Mouse (Mus musculus) bone marrow macrophage, adult 2 months (primary cell): Measurements from ENCODE around the gene Sema3g.
A peak's percentile ranks its signal among the peaks of the same experiment; 100 is the strongest.

Experiments used
- CTCF ChIP-seq: IDR thresholded peaks from 2 replicates; pipeline ENCODE4 v1.5.1; 2012; ENCODE audit warnings: low read depth, mild to moderate bottlenecking, low read length, moderate library complexity
- POLR2A ChIP-seq: IDR thresholded peaks from 2 replicates; pipeline ENCODE4 v1.6.1; 2012; ENCODE audit warnings: mild to moderate bottlenecking, low read depth, low read length, borderline replicate concordance

DNA sequence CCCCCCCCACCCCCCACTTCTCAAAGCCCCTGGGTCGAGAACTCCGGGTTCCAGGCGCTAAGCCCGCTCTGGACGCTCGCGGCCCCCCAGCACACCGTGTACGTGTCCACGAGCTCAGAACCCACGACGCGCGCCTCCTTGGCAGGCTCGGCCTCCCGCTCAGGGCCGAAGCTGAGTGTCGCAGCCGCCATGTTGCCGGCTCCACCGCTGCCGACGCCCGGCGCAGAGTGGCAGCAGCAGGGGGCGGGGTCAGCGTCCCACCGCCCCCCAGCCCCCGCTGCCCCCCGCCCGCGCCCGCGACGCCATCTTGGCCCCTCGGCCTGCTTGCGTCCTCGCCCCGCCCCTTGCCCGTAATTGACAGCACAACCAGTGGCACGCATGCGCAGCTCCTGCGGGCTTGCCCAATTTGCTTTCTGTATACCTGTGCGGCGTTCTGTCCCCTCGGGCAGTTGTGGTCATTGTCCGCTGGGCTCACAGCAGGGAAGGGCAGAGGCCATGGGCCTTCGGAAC lies 11.1 kb upstream of the Sema3g start:
- TF ChIP-seq CTCF (no peak), POLR2A (peak; percentile 12; the same call in 1 of the 2 replicates)
